Mouse (Mus musculus): ENCODE results near the gene Trpc7.

- no peak for TF ChIP-seq CTCF (IDR thresholded peaks at IDR 0.05; ENCODE audit: low read depth, low read length)
- no peak for TF ChIP-seq POLR2A (IDR thresholded peaks at IDR 0.05; ENCODE audit: extremely low read depth, insufficient read depth, low read length)
These were observed 101.4 kb downstream of the Trpc7 start for GRCm38 (mm10) chr13:56794441-56794840.

All from liver, adult 2 months (tissue).